19 mouse cellular contexts compared by ENCODE assay signal in genomic region chr6:95716476-95716875, GRCm38 (mm10). TPM values are rescaled to one million over a fixed set of nuclear protein-coding genes. Genes with fewer than 3 reads are reported as not detected.
DNase-seq lines count a peak whose midpoint lies in the region; ATAC-seq and TF ChIP-seq lines count a peak whose summit lies in the region.
"Had no signal": no experiment of that assay in that cellular context is flagged by ENCODE, and none has a peak within 500 bp of the region (broad histone marks: within the 10 kb centered on the region; RNA-seq: fewer than 3 reads in every experiment).

No protein-coding gene starts in this region.

- H3K9me3 ChIP-seq in kidney, embryonic 16.5 days (ENCODE audit: low read length) = no peaks in the 10 kb centered on the region
- H3K9me3 ChIP-seq in kidney, embryonic 14.5 days (ENCODE audit: control insufficient read depth, low read length) = no peaks in the 10 kb centered on the region
- H3K9me3 ChIP-seq in MEL (replicated peaks; ENCODE audit: insufficient read depth, low read length) = no peaks in the 10 kb centered on the region
- H3K9me3 ChIP-seq: embryonic facial prominence, embryonic 13.5 days; forebrain, embryonic 12.5 days; heart, embryonic 13.5 days had no signal

- no peak overlapping the region for H3K4me3 ChIP-seq in kidney, embryonic 16.5 days (ENCODE audit: low read length)
- H3K4me3 ChIP-seq in kidney, embryonic 14.5 days (ENCODE audit: low read length) = no peak overlapping the region
- no peak overlapping the region for H3K4me3 ChIP-seq in MEL (ENCODE audit: control insufficient read depth in 1 of 2, insufficient read depth in 1 of 2, low read depth in 2 of 2, low read length in 2 of 2)
- H3K4me3 ChIP-seq: embryonic facial prominence, embryonic 13.5 days; forebrain, embryonic 12.5 days; heart, embryonic 13.5 days had no signal

- ATAC-seq in kidney, embryonic 16.5 days (ENCODE audit: low FRiP score, low TSS enrichment) = no peak
- ATAC-seq in kidney, embryonic 14.5 days (ENCODE audit: low FRiP score, low TSS enrichment) = no peak
- ATAC-seq: activated CD4-positive, CD25-positive, alpha-beta regulatory T cell, adult 4 months; forebrain, embryonic 16.5 days; Patski had no signal

- no peak overlapping the region for H3K27ac ChIP-seq in kidney, embryonic 16.5 days (ENCODE audit: low read length)
- H3K27ac ChIP-seq in kidney, embryonic 14.5 days (ENCODE audit: low read depth, low read length) = no peak overlapping the region
- no peak overlapping the region for H3K27ac ChIP-seq in MEL (ENCODE audit: control insufficient read depth, low read depth, low read length)
- H3K27ac ChIP-seq: embryonic facial prominence, embryonic 13.5 days; forebrain, embryonic 12.5 days; heart, embryonic 13.5 days had no signal

- peaks cover 27% of the 10 kb centered on the region for H3K79me2 ChIP-seq in MEL (ENCODE audit: control insufficient read depth, insufficient read depth, low read length, poor library complexity)

- TF ChIP-seq RAD21 in MEL (IDR thresholded peaks at IDR 0.05; ENCODE audit: low read depth, low read length) = no peak

- TF ChIP-seq EP300 in MEL (IDR thresholded peaks at IDR 0.05; ENCODE audit: low read depth in 1 of 2, low read length in 2 of 2) = no peak

- 90% methylated on average over 5 of the region's 5 CpGs for WGBS in kidney, embryonic 16.5 days
- 95% methylated on average over 5 of the region's 5 CpGs for WGBS in kidney, embryonic 14.5 days

- no peak for TF ChIP-seq CTCF in MEL (IDR thresholded peaks at IDR 0.05 in 2 of 3, conservative IDR thresholded peaks at IDR 0.05 in 1 of 3; ENCODE audit: control insufficient read depth in 1 of 3, insufficient read depth in 1 of 3, low read depth in 2 of 3, low read length in 3 of 3, poor library complexity in 1 of 3, severe bottlenecking in 1 of 3)

- H3K9ac ChIP-seq in kidney, embryonic 16.5 days (replicated peaks; ENCODE audit: low read length) = no peak overlapping the region
- H3K9ac ChIP-seq in kidney, embryonic 14.5 days (ENCODE audit: low read depth, low read length) = no peak overlapping the region
- H3K9ac ChIP-seq in MEL (ENCODE audit: control insufficient read depth, low read depth, low read length, poor library complexity, severe bottlenecking) = no peak overlapping the region
- H3K9ac ChIP-seq: embryonic facial prominence, embryonic 13.5 days; forebrain, embryonic 12.5 days; heart, embryonic 13.5 days had no signal

- H3K4me1 ChIP-seq in kidney, embryonic 16.5 days (ENCODE audit: insufficient read depth, low read length) = peaks cover 66% of the 10 kb centered on the region
- peaks cover 34% of the 10 kb centered on the region for H3K4me1 ChIP-seq in kidney, embryonic 14.5 days (ENCODE audit: control insufficient read depth, insufficient read depth, low read length)
- H3K4me1 ChIP-seq in MEL (ENCODE audit: control insufficient read depth in 1 of 2, insufficient read depth in 2 of 2, low read length in 2 of 2) = peaks cover 5 to 9% of the 10 kb centered on the region in 2 experiments; a peak in 3 of 4 replicates

- DNase-seq in kidney, adult 11 months = peak; percentile 64
- peak; percentile 87 for DNase-seq in kidney, adult 9 months
- DNase-seq in MEL (ENCODE audit: low read depth, low spot score) = peak; percentile 8
- DNase-seq in kidney, postnatal 36 days = peak; percentile 57 to 77
- no peak for DNase-seq in cerebellum, postnatal 36 days
- DNase-seq: adrenal gland, postnatal 14 days; cerebellum, adult 11-12 months; cerebellum, adult 9-10 months; cerebellum, postnatal 25 days; gastrocnemius, postnatal 14 days; heart, postnatal 36 days had no signal

- no peak overlapping the region for H3K4me2 ChIP-seq in kidney, embryonic 16.5 days (replicated peaks; ENCODE audit: low read depth, low read length)
- H3K4me2 ChIP-seq in kidney, embryonic 14.5 days (replicated peaks; ENCODE audit: low read depth, low read length) = no peak overlapping the region
- H3K4me2 ChIP-seq: embryonic facial prominence, embryonic 13.5 days; forebrain, embryonic 12.5 days had no signal

- TF ChIP-seq POLR2A in MEL (IDR thresholded peaks at IDR 0.05; ENCODE audit: control insufficient read depth in 1 of 2, insufficient read depth in 1 of 2, low read depth in 1 of 2, low read length in 2 of 2, poor library complexity in 1 of 2) = no peak

- no peaks in the 10 kb centered on the region for H3K36me3 ChIP-seq in kidney, embryonic 16.5 days (ENCODE audit: insufficient read depth, low read length)
- no peaks in the 10 kb centered on the region for H3K36me3 ChIP-seq in kidney, embryonic 14.5 days (ENCODE audit: control insufficient read depth, insufficient read depth, low read length)
- H3K36me3 ChIP-seq in MEL (ENCODE audit: control insufficient read depth in 1 of 2, insufficient read depth in 2 of 2, low read length in 2 of 2) = peaks cover 0 to 7% of the 10 kb centered on the region in 2 experiments; a peak in 2 of 4 replicates
- H3K36me3 ChIP-seq: embryonic facial prominence, embryonic 13.5 days; forebrain, embryonic 12.5 days; heart, embryonic 13.5 days had no signal

- H3K27me3 ChIP-seq in kidney, embryonic 16.5 days (ENCODE audit: insufficient read depth, low read length) = no peaks in the 10 kb centered on the region
- H3K27me3 ChIP-seq in kidney, embryonic 14.5 days (ENCODE audit: control insufficient read depth, insufficient read depth, low read length) = no peaks in the 10 kb centered on the region
- no peaks in the 10 kb centered on the region for H3K27me3 ChIP-seq in MEL (ENCODE audit: control insufficient read depth in 1 of 2, insufficient read depth in 2 of 2, low read length in 2 of 2)
- H3K27me3 ChIP-seq: embryonic facial prominence, embryonic 13.5 days; forebrain, embryonic 12.5 days; heart, embryonic 13.5 days; Patski had no signal

TF ChIP-seq in MEL, 35 proteins besides CTCF, POLR2A, EP300 and RAD21:
- TF ChIP-seq CHD1 (IDR thresholded peaks at IDR 0.05; ENCODE audit: low read depth, low read length) (no peak), RCOR1 (IDR thresholded peaks at IDR 0.05; ENCODE audit: low read depth, low read length) (no peak), TCF12 (IDR thresholded peaks at IDR 0.05; ENCODE audit: low read depth, low read length) (no peak), UBTF (IDR thresholded peaks at IDR 0.05; ENCODE audit: borderline replicate concordance, insufficient read depth, low read depth, low read length) (no peak), E2F4 (IDR thresholded peaks at IDR 0.05; ENCODE audit: borderline replicate concordance, low read depth, low read length) (no peak), KAT2A (conservative IDR thresholded peaks at IDR 0.05; ENCODE audit: low read depth, low read length) (no peak)

RNA-seq across cellular contexts. Expression of gene Suclg2, which starts 2.1 kb away (rescaled TPM):
- polyA plus RNA-seq in kidney, embryonic 16.5 days (2015; fragmentation: Nextera tagmentation; extraction: Ambion mirVana) = 121 and 128 TPM in 2 replicates
- polyA plus RNA-seq in kidney, embryonic 14.5 days (2014; fragmentation: Nextera tagmentation; extraction: Ambion mirVana) = 84.0 and 112 TPM in 2 replicates
- 46.5 and 49.1 TPM in 2 replicates for total RNA-seq in MEL (2012; rRNA removed)
- 10 to 100 TPM in 1 of 2 experiments, not detected in 1; 40.0 TPM for polyA plus RNA-seq in MEL (2012; ENCODE audit: insufficient read depth in 1 of 2, insufficient read length in 2 of 2, low read depth in 1 of 2, low replicate concordance in 2 of 2, missing spikeins in 1 of 2)

Comparison
In these comparisons a context has a peak if more than half of its experiments do, and no peak if none do; other contexts are left out.
1. DNase-seq: peak in kidney, adult 11 months (single experiment), kidney, adult 9 months (single experiment), MEL (single experiment) and kidney, postnatal 36 days (2 of 2); none in cerebellum, postnatal 36 days (0 of 2).